Mouse (Mus musculus) T-helper 1 cell (primary cell): Measurements from ENCODE around the gene Slc12a9.

Source experiments
- in situ Hi-C: fragments of 300-600 bp; cut with MboI, MseI; formaldehyde crosslinking; loops from one replicate; pipeline ENCODE4 v1.15.1; 2025; ENCODE audit warnings: high pct_unique_total_duplicates

Slc12a9 gene

GRCm38 (mm10) chr5:137346983-137347382 lies 13.6 kb upstream of the Slc12a9 start:
- in situ Hi-C loops = no loop called here

- in situ Hi-C loops = no loop called here
These were observed 13.0 kb upstream of the Slc12a9 start for GRCm38 (mm10) chr5:137346388-137346787.

- in situ Hi-C loops = no loop called here
These were observed 12.4 kb upstream of the Slc12a9 start for GRCm38 (mm10) chr5:137345821-137346220.

DNA sequence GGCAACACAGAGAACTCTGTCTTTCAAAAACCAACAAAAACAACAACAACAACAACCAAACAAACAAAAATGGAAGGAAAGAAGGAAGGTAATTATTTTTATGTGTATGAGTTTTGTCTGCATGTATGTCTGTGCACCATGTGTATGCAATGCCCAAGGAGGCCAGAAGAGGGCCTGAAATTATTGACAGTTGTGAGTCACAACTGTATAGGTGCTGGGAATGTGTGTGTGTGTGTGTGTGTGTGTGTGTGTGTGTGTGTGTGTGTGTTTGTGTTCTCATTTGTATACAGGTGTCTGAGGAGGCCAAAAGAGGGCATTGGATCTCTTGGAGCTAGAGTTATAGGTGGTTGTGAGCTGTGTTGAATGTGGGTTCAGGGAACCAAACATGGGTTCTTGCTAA lies 10.5 kb upstream of the Slc12a9 start:
- in situ Hi-C loops = no loop called here

- in situ Hi-C loops = no loop called here
These were observed 10.0 kb upstream of the Slc12a9 start for GRCm38 (mm10) chr5:137343412-137343811.

- in situ Hi-C loops = no loop called here
These were observed 9.1 kb upstream of the Slc12a9 start for GRCm38 (mm10) chr5:137342407-137343012.

GRCm38 (mm10) chr5:137340222-137340621 lies 6.8 kb upstream of the Slc12a9 start:
- in situ Hi-C loops = no loop called here

GRCm38 (mm10) chr5:137339290-137339979 lies 6.0 kb upstream of the Slc12a9 start:
- in situ Hi-C loops = no loop called here

GRCm38 (mm10) chr5:137338663-137339289 lies 5.4 kb upstream of the Slc12a9 start:
- in situ Hi-C loops = no loop called here

DNA sequence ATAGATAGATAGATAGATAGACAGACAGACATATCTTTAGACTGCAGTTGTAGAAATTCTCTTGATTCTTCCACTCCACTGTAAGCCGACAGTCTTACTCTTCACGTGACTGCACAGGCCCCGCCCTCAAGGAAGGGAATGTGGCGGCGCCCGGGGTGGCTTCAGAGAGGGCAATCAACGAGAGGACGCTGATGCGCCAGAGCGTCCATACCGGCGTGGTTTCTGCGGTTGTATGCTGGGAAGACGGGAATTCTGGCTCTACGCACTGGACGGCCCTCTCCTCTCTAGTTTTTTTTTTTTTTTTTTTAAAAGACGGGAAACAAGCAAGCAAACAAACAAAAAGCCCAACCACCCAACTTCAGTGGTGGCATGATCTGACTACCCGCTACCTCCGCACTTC lies 4.9 kb upstream of the Slc12a9 start:
- in situ Hi-C loops = no loop called here

- in situ Hi-C loops = no loop called here
These were observed 3.8 kb upstream of the Slc12a9 start for GRCm38 (mm10) chr5:137337190-137337589.

DNA sequence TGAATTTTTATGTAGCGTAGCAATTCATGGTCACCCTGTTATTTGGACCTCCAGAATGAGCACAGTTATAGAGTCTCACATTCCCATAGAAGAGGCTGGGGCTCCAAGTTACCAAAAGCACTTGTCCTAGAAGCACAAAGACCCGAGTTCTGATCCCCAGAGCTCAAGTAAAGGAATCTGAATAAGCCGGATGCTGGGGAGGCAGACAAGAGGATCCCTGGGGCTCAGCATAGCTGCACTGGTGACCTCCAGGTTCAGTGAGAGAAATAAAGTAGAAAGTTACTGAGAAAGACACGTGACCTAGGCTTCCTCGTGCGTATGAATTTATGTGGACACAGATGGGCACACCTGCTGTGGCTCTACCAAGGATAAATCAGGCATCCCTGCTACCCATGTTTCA lies 1.7 kb upstream of the Slc12a9 start:
- in situ Hi-C loops = no loop called here

- in situ Hi-C loops = no loop called here
These were observed 920 bp upstream of the Slc12a9 start for GRCm38 (mm10) chr5:137334317-137334716.

GRCm38 (mm10) chr5:137332857-137333511 lies 413 bp downstream of the Slc12a9 start:
- in situ Hi-C loops = no loop called here

- in situ Hi-C loops = no loop called here
These were observed 2.5 kb downstream of the Slc12a9 start for GRCm38 (mm10) chr5:137330910-137331309.

- in situ Hi-C loops = loop anchor here (25.0 kb wide), 1 partner anchor 841 kb away; the partner anchor contains the start of genes Ap4m1, Cops6, Mcm7 and Zfp113
These were observed 12.4 kb downstream of the Slc12a9 start for GRCm38 (mm10) chr5:137320996-137321395.

GRCm38 (mm10) chr5:137318570-137318969 lies 14.8 kb downstream of the Slc12a9 start:
- in situ Hi-C loops = loop anchor here (25.0 kb wide), 1 partner anchor 844 kb away; the partner anchor contains the start of genes Ap4m1, Cops6, Mcm7 and Zfp113

DNA sequence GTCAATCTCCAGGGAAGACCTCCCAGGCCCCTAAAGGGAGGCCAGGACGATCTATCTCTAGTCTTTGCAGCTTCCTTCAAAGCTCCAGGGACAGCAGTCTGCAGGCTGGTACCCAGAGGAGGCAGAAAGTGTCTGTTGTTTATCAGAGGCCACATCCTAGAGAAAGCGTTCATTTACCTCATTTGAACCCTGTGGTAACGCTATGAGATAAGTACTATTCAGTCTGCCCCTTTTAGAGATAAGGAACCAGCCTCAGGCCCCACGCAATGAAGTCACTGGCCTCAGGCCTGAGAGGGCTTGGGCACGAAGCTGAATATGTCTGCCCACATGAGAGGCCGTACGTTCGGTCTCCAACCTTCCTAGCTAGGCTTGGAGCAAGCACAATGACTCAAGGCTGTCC lies 16.0 kb downstream of the Slc12a9 start:
- in situ Hi-C loops = loop anchor here (25.0 kb wide), 1 partner anchor 845 kb away; the partner anchor contains the start of genes Ap4m1, Cops6, Mcm7 and Zfp113

DNA sequence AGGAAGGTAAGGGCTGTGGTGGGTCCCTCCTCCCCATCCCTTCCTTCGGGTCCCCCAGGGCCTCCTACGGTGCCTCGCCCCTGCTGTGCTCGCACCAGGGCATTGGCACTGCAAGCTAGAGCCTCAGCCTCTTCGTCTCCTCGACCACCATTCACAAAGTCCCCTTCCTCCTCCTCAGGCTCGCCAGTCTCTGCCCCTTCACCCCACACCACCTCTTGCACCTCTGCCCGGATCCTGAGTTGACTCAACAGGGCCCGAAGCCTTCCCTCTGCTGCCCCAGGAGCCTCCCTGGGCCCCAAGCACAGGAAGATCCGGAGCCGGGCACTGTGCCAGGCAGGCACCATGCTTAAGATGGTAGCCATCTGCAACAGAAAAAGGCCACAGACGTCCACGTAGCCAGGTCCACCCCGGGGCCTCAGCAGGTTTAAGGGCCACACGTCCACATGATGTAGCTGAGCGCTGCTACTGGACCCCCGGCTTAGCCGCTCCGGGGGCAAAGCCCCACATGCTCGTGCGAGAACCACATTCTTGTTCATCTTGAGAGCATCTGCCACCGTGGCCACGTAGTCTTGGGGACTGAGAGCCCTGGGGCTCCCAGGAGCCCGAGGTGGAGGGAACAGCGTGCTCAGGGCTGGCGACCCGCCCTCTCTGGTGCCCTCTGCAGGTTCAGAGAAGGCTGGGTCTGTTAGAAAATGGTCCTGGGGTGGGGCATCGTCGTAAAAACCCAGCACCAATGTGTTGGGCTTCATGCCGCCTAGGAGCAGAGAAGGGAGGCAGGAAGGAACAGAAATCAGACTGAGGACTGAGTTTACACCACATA lies 18.1 kb downstream of the Slc12a9 start:
- in situ Hi-C loops = loop anchor here (25.0 kb wide), 1 partner anchor 847 kb away; the partner anchor contains the start of genes Ap4m1, Cops6, Mcm7 and Zfp113

DNA sequence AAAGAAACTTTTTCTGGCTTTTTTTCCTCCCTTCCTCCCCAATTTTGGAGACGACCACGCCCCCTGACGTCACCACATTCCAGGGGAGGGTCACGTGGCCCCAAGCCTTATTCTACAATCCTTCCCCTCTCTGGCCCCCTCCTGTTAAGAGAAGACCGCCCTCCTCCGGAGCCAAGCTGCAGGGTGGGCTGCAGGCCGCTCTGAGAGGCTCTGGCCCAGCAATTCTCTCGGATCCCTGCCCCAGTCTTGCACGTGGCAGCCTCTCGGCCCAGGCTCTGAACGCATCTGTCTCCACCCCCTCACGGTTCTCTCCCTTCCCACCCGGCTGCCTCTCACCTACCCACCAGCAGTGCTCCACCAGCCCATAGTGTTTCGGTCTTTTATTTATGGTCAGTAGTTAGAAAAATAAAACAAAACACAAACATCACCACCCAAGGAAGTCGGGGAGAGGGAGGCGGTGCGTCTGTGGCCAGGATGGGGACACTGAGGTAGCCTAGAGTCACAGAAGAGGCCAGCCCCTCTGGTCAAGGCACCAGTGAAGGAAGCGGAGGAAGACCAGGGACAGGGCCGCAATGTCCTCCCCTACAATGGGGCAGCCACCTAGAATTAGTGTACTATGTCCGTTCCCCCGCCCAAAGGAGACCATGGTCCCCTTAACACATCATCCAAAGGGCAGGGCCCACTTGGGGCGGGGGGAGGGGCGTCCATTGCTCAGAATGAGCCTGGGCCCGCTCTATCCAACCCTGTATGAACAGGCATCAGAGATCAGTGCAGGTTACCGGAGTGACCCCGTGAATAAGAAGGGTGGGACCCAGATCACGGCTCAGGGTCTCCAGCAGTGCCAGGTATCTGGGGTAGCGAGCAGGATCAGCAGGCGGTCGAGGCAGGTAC lies 19.0 kb downstream of the Slc12a9 start, which contains the start of gene Trip6:
Gene Trip6, minus strand, starts transcription at position 212 of the 891 bp plus-strand sequence.
- in situ Hi-C loops = loop anchor here (25.0 kb wide), 1 partner anchor 848 kb away; the partner anchor contains the start of genes Ap4m1, Cops6, Mcm7 and Zfp113
